Mouse (Mus musculus) megakaryocyte, embryonic 14.5 days (primary cell): ENCODE data around the gene 4933402N03Rik.

ENCODE experiments used
- FLI1 ChIP-seq: IDR thresholded peaks from 2 replicates; pipeline ENCODE4 v1.6.1; 2012; ENCODE audit warnings: low read length, inconsistent platforms, mixed read lengths
- GATA1 ChIP-seq: IDR thresholded peaks from 3 replicates; pipeline ENCODE4 v1.6.1; 2012; ENCODE audit warnings: mixed read lengths, low read length, inconsistent platforms, borderline replicate concordance

- TF ChIP-seq GATA1 (no peak), FLI1 (no peak)
Observed at GRCm38 (mm10) chr7:131150179-131150578, 4.1 kb upstream of the 4933402N03Rik start.
